In the genomic region with DNA sequence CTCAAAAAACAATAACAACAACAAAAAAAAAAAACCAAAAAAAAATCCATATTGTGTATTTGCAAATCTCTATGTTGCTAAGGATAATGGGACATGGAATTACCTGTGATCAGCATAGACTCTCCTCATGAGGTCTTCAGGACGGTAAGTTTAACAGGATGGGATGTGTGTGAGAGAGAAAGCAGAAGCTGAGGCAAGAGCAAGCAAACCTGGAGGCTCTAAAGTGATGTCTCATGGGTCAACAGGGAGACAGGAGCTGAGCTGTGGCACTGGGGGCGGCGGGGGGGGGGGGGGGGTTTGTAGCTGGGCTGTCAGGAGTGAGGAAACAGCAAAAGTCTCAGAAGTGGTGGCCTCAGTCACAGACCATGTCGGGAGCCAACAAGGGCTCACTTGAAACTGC, we compare ENCODE assay signal across 23 mouse cellular contexts. TPM values are rescaled to one million over a fixed set of nuclear protein-coding genes. Genes with fewer than 3 reads are reported as not detected.
A peak's percentile ranks its signal among the peaks of the same experiment; 100 is the strongest.
DNase-seq lines count a peak whose midpoint lies in the region; ATAC-seq and TF ChIP-seq lines count a peak whose summit lies in the region.
"Had no signal": no experiment of that assay in that cellular context is flagged by ENCODE, and none has a peak within 500 bp of the region (broad histone marks: within the 10 kb centered on the region; RNA-seq: fewer than 3 reads in every experiment).

No protein-coding gene starts in this region.

- H3K4me1 ChIP-seq in liver, embryonic 12.5 days: peaks cover 30% of the 10 kb centered on the region
- H3K4me1 ChIP-seq in liver, postnatal 0 days (ENCODE audit: insufficient read depth): peaks cover 6% of the 10 kb centered on the region
- H3K4me1 ChIP-seq in midbrain, embryonic 11.5 days (ENCODE audit: control insufficient read depth, insufficient read depth, low read length): no peaks in the 10 kb centered on the region
- H3K4me1 ChIP-seq in midbrain, embryonic 15.5 days: peaks cover 5% of the 10 kb centered on the region; the same call in 1 of the 2 replicates
- H3K4me1 ChIP-seq in MEL (ENCODE audit: control insufficient read depth in 1 of 2, insufficient read depth in 2 of 2, low read length in 2 of 2): peaks cover 17 to 19% of the 10 kb centered on the region in 2 experiments

- H3K27ac ChIP-seq in liver, embryonic 12.5 days: peak overlapping the region; percentile 64; the same call in 1 of the 2 replicates
- no peak overlapping the region for H3K27ac ChIP-seq in liver, postnatal 0 days (ENCODE audit: low read depth)
- H3K27ac ChIP-seq in midbrain, embryonic 11.5 days (ENCODE audit: low read depth, low read length): no peak overlapping the region
- no peak overlapping the region for H3K27ac ChIP-seq in midbrain, embryonic 15.5 days
- H3K27ac ChIP-seq in MEL (ENCODE audit: control insufficient read depth, low read depth, low read length): peak overlapping the region; percentile 89
- H3K27ac ChIP-seq: embryonic facial prominence, embryonic 13.5 days; embryonic facial prominence, embryonic 15.5 days; forebrain, embryonic 10.5 days; forebrain, embryonic 12.5 days had no signal

- no peaks in the 10 kb centered on the region for H3K27me3 ChIP-seq in liver, embryonic 12.5 days (replicated peaks)
- no peaks in the 10 kb centered on the region for H3K27me3 ChIP-seq in liver, postnatal 0 days (ENCODE audit: insufficient read depth, low read length)
- H3K27me3 ChIP-seq in midbrain, embryonic 11.5 days (ENCODE audit: control insufficient read depth, insufficient read depth, low read length): no peaks in the 10 kb centered on the region
- no peaks in the 10 kb centered on the region for H3K27me3 ChIP-seq in midbrain, embryonic 15.5 days (replicated peaks)
- H3K27me3 ChIP-seq in MEL (ENCODE audit: control insufficient read depth in 1 of 2, insufficient read depth in 2 of 2, low read length in 2 of 2): no peaks in the 10 kb centered on the region
- H3K27me3 ChIP-seq: embryonic facial prominence, embryonic 13.5 days; embryonic facial prominence, embryonic 15.5 days; forebrain, embryonic 12.5 days had no signal

- H3K79me2 ChIP-seq in MEL (ENCODE audit: control insufficient read depth, insufficient read depth, low read length, poor library complexity): no peaks in the 10 kb centered on the region

- no peak overlapping the region for H3K4me3 ChIP-seq in liver, embryonic 12.5 days
- H3K4me3 ChIP-seq in liver, postnatal 0 days (ENCODE audit: low read depth, low read length): no peak overlapping the region
- no peak overlapping the region for H3K4me3 ChIP-seq in midbrain, embryonic 11.5 days (ENCODE audit: low read depth, low read length)
- no peak overlapping the region for H3K4me3 ChIP-seq in midbrain, embryonic 15.5 days
- no peak overlapping the region for H3K4me3 ChIP-seq in MEL (ENCODE audit: control insufficient read depth in 1 of 2, insufficient read depth in 1 of 2, low read depth in 2 of 2, low read length in 2 of 2)
- H3K4me3 ChIP-seq: embryonic facial prominence, embryonic 13.5 days; embryonic facial prominence, embryonic 15.5 days; erythroblast, embryonic 14.5 days; forebrain, embryonic 10.5 days; forebrain, embryonic 12.5 days had no signal

- H3K9me3 ChIP-seq in liver, embryonic 12.5 days (replicated peaks): no peaks in the 10 kb centered on the region
- no peaks in the 10 kb centered on the region for H3K9me3 ChIP-seq in liver, postnatal 0 days (ENCODE audit: low read length)
- H3K9me3 ChIP-seq in midbrain, embryonic 11.5 days (ENCODE audit: control insufficient read depth, low read length): no peaks in the 10 kb centered on the region
- H3K9me3 ChIP-seq in midbrain, embryonic 15.5 days: no peaks in the 10 kb centered on the region
- H3K9me3 ChIP-seq in MEL (replicated peaks; ENCODE audit: insufficient read depth, low read length): no peaks in the 10 kb centered on the region
- H3K9me3 ChIP-seq: embryonic facial prominence, embryonic 13.5 days; embryonic facial prominence, embryonic 15.5 days; forebrain, embryonic 10.5 days; forebrain, embryonic 12.5 days had no signal

- no peak for DNase-seq in liver, postnatal 0 days
- DNase-seq in midbrain, embryonic 11.5 days (ENCODE audit: low spot score, missing footprints): peak; percentile 12
- peak; percentile 83 for DNase-seq in MEL (ENCODE audit: low read depth, low spot score)
- DNase-seq in right cerebral cortex, postnatal 10 days (ENCODE audit: low spot score in 2 of 2): no peak
- DNase-seq in natural killer cell, adult 2 months (ENCODE audit: low spot score in 2 of 2): no peak
- DNase-seq: adrenal gland, adult 2 months; adrenal gland, postnatal 10 days; adrenal gland, postnatal 25 days; B cell, adult 2 months; cerebellum, adult 11 months; cerebellum, adult 18-20 months; cerebellum, adult 8-10 months; cerebellum, adult 9-11 months; cerebellum, postnatal 14 days; cerebellum, postnatal 36 days; embryo, embryonic 11 days had no signal

- WGBS in liver, embryonic 12.5 days (ENCODE audit: insufficient replicate concordance): 58% methylated on average over 4 of the region's 4 CpGs
- WGBS in liver, postnatal 0 days (ENCODE audit: insufficient replicate concordance): 63% methylated on average over 3 of the region's 4 CpGs
- 88% methylated on average over 4 of the region's 4 CpGs for WGBS in midbrain, embryonic 11.5 days
- 87% methylated on average over 3 of the region's 4 CpGs for WGBS in midbrain, embryonic 15.5 days

- ATAC-seq in liver, embryonic 12.5 days: no peak
- no peak for ATAC-seq in liver, postnatal 0 days
- no peak for ATAC-seq in midbrain, embryonic 11.5 days (ENCODE audit: low FRiP score)
- no peak for ATAC-seq in midbrain, embryonic 15.5 days (replicated peaks)

- TF ChIP-seq RAD21 in MEL (IDR thresholded peaks at IDR 0.05; ENCODE audit: low read depth, low read length): no peak

- TF ChIP-seq POLR2A in MEL (IDR thresholded peaks at IDR 0.05; ENCODE audit: control insufficient read depth in 1 of 2, insufficient read depth in 1 of 2, low read depth in 1 of 2, low read length in 2 of 2, poor library complexity in 1 of 2): no peak

- TF ChIP-seq EP300 in liver, postnatal 0 days (IDR thresholded peaks at IDR 0.05; ENCODE audit: low read depth): no peak
- peak; percentile 19 to 42; a peak in 1 of 4 replicates for TF ChIP-seq EP300 in MEL (IDR thresholded peaks at IDR 0.05; ENCODE audit: low read depth in 1 of 2, low read length in 2 of 2)

- no peak for TF ChIP-seq CTCF in liver, postnatal 0 days (IDR thresholded peaks at IDR 0.05; ENCODE audit: low read depth)
- TF ChIP-seq CTCF in MEL (IDR thresholded peaks at IDR 0.05 in 2 of 3, conservative IDR thresholded peaks at IDR 0.05 in 1 of 3; ENCODE audit: control insufficient read depth in 1 of 3, insufficient read depth in 1 of 3, low read depth in 2 of 3, low read length in 3 of 3, poor library complexity in 1 of 3, severe bottlenecking in 1 of 3): no peak

- peaks cover 45% of the 10 kb centered on the region for H3K36me3 ChIP-seq in liver, embryonic 12.5 days
- H3K36me3 ChIP-seq in liver, postnatal 0 days (replicated peaks; ENCODE audit: insufficient read depth, low read length): no peaks in the 10 kb centered on the region; the same call in 1 of the 2 replicates
- peaks cover 25% of the 10 kb centered on the region for H3K36me3 ChIP-seq in midbrain, embryonic 11.5 days (ENCODE audit: control insufficient read depth, insufficient read depth, low read length)
- peaks cover 43% of the 10 kb centered on the region; the same call in 1 of the 2 replicates for H3K36me3 ChIP-seq in midbrain, embryonic 15.5 days (replicated peaks)
- H3K36me3 ChIP-seq in MEL (ENCODE audit: control insufficient read depth in 1 of 2, insufficient read depth in 2 of 2, low read length in 2 of 2): peaks cover 0 to 18% of the 10 kb centered on the region in 2 experiments; a peak in 2 of 4 replicates

- H3K9ac ChIP-seq in liver, embryonic 12.5 days: no peak overlapping the region
- no peak overlapping the region for H3K9ac ChIP-seq in liver, postnatal 0 days (replicated peaks)
- H3K9ac ChIP-seq in midbrain, embryonic 11.5 days (ENCODE audit: low read length): no peak overlapping the region
- H3K9ac ChIP-seq in midbrain, embryonic 15.5 days: no peak overlapping the region
- peak overlapping the region; percentile 29; the same call in 1 of the 2 replicates for H3K9ac ChIP-seq in MEL (ENCODE audit: control insufficient read depth, low read depth, low read length, poor library complexity, severe bottlenecking)
- H3K9ac ChIP-seq: embryonic facial prominence, embryonic 13.5 days; embryonic facial prominence, embryonic 15.5 days; forebrain, embryonic 12.5 days had no signal

- no peak overlapping the region for H3K4me2 ChIP-seq in liver, embryonic 12.5 days
- no peak overlapping the region for H3K4me2 ChIP-seq in liver, postnatal 0 days (ENCODE audit: low read depth, low read length)
- no peak overlapping the region for H3K4me2 ChIP-seq in midbrain, embryonic 11.5 days
- H3K4me2 ChIP-seq in midbrain, embryonic 15.5 days: no peak overlapping the region
- H3K4me2 ChIP-seq: embryonic facial prominence, embryonic 13.5 days; embryonic facial prominence, embryonic 15.5 days; forebrain, embryonic 12.5 days had no signal

RNA-seq across cellular contexts. Expression of gene Arl3, which starts 20.5 kb away (rescaled TPM):
- polyA plus RNA-seq in liver, embryonic 12.5 days (2016; fragmentation: Nextera tagmentation; extraction: Ambion mirVana): 37.2 and 38.4 TPM in 2 replicates
- polyA plus RNA-seq in liver, postnatal 0 days (2015; fragmentation: Nextera tagmentation; extraction: Ambion mirVana): 17.0 and 17.1 TPM in 2 replicates
- 155 and 160 TPM in 2 replicates for polyA plus RNA-seq in midbrain, embryonic 11.5 days (2014; fragmentation: Nextera tagmentation; extraction: Ambion mirVana)
- 209 and 210 TPM in 2 replicates for polyA plus RNA-seq in midbrain, embryonic 15.5 days (2015; fragmentation: Nextera tagmentation; extraction: Ambion mirVana)
- 62.4 and 74.8 TPM in 2 replicates for total RNA-seq in MEL (2012; rRNA removed)
- polyA plus RNA-seq in MEL (2012; ENCODE audit: insufficient read depth in 1 of 2, insufficient read length in 2 of 2, low read depth in 1 of 2, low replicate concordance in 2 of 2, missing spikeins in 1 of 2): 100 to 1,000 TPM in 1 of 2 experiments, not detected in 1; 123 TPM

RNA-seq across cellular contexts. Expression of gene Sfxn2, which starts 20.7 kb away (rescaled TPM):
- polyA plus RNA-seq in liver, embryonic 12.5 days (2016; fragmentation: Nextera tagmentation; extraction: Ambion mirVana): 18.5 and 18.9 TPM in 2 replicates
- polyA plus RNA-seq in liver, postnatal 0 days (2015; fragmentation: Nextera tagmentation; extraction: Ambion mirVana): 63.0 and 63.4 TPM in 2 replicates
- polyA plus RNA-seq in midbrain, embryonic 11.5 days (2014; fragmentation: Nextera tagmentation; extraction: Ambion mirVana): 12.1 and 12.7 TPM in 2 replicates
- 10.5 and 11.7 TPM in 2 replicates for polyA plus RNA-seq in midbrain, embryonic 15.5 days (2015; fragmentation: Nextera tagmentation; extraction: Ambion mirVana)
- 16.1 and 20.3 TPM in 2 replicates for total RNA-seq in MEL (2012; rRNA removed)
- polyA plus RNA-seq in MEL (2012; ENCODE audit: insufficient read depth in 1 of 2, insufficient read length in 2 of 2, low read depth in 1 of 2, low replicate concordance in 2 of 2, missing spikeins in 1 of 2): 10 to 100 TPM; 21.2 to 36.6 TPM

RNA-seq across cellular contexts. Expression of gene Wbp1l, which starts 46.4 kb away (rescaled TPM):
- 24.4 and 24.9 TPM in 2 replicates for polyA plus RNA-seq in liver, embryonic 12.5 days (2016; fragmentation: Nextera tagmentation; extraction: Ambion mirVana)
- 40.4 and 48.8 TPM in 2 replicates for polyA plus RNA-seq in liver, postnatal 0 days (2015; fragmentation: Nextera tagmentation; extraction: Ambion mirVana)
- polyA plus RNA-seq in midbrain, embryonic 11.5 days (2014; fragmentation: Nextera tagmentation; extraction: Ambion mirVana): 29.0 and 30.3 TPM in 2 replicates
- polyA plus RNA-seq in midbrain, embryonic 15.5 days (2015; fragmentation: Nextera tagmentation; extraction: Ambion mirVana): 41.1 and 42.6 TPM in 2 replicates
- 47.0 and 52.9 TPM in 2 replicates for total RNA-seq in MEL (2012; rRNA removed)
- 10 to 100 TPM in 1 of 2 experiments, not detected in 1; 70.0 TPM for polyA plus RNA-seq in MEL (2012; ENCODE audit: insufficient read depth in 1 of 2, insufficient read length in 2 of 2, low read depth in 1 of 2, low replicate concordance in 2 of 2, missing spikeins in 1 of 2)

RNA-seq across cellular contexts. Expression of gene Trim8, which starts 51.0 kb away (rescaled TPM):
- 19.0 and 19.5 TPM in 2 replicates for polyA plus RNA-seq in liver, embryonic 12.5 days (2016; fragmentation: Nextera tagmentation; extraction: Ambion mirVana)
- polyA plus RNA-seq in liver, postnatal 0 days (2015; fragmentation: Nextera tagmentation; extraction: Ambion mirVana): 7.9 and 9.8 TPM in 2 replicates
- polyA plus RNA-seq in midbrain, embryonic 11.5 days (2014; fragmentation: Nextera tagmentation; extraction: Ambion mirVana): 28.6 and 31.7 TPM in 2 replicates
- polyA plus RNA-seq in midbrain, embryonic 15.5 days (2015; fragmentation: Nextera tagmentation; extraction: Ambion mirVana): 29.9 and 30.5 TPM in 2 replicates
- 19.1 and 21.2 TPM in 2 replicates for total RNA-seq in MEL (2012; rRNA removed)
- polyA plus RNA-seq in MEL (2012; ENCODE audit: insufficient read depth in 1 of 2, insufficient read length in 2 of 2, low read depth in 1 of 2, low replicate concordance in 2 of 2, missing spikeins in 1 of 2): 10 to 100 TPM in 1 of 2 experiments, not detected in 1; 57.2 TPM

Comparison
In these comparisons a context has a peak if more than half of its experiments do, and no peak if none do; other contexts are left out.
1. H3K27ac ChIP-seq: peak in liver, embryonic 12.5 days (single experiment) and MEL (single experiment); none in liver, postnatal 0 days (single experiment), midbrain, embryonic 11.5 days (single experiment) and midbrain, embryonic 15.5 days (single experiment).
2. DNase-seq: peak in midbrain, embryonic 11.5 days (single experiment) and MEL (single experiment); none in liver, postnatal 0 days (single experiment), right cerebral cortex, postnatal 10 days (0 of 2) and natural killer cell, adult 2 months (0 of 2).